Mouse (Mus musculus) testis, adult 2 months (tissue): ENCODE data around the gene Hoxc4.

ENCODE experiments used
- CTCF ChIP-seq: fragments of 200-500 bp; IDR thresholded peaks from 2 replicates; pipeline ENCODE4 v1.5.1; 2012; ENCODE audit warnings: low read depth, mild to moderate bottlenecking, inconsistent platforms, low read length, moderate library complexity; ENCODE audit not compliant: control insufficient read depth, insufficient read depth, insufficient replicate concordance
- POLR2A ChIP-seq: fragments of 200-500 bp; IDR thresholded peaks from 2 replicates; pipeline ENCODE4 v1.6.1; 2012; ENCODE audit warnings: low read depth, mild to moderate bottlenecking, inconsistent platforms, low read length, moderate library complexity; ENCODE audit not compliant: control insufficient read depth

DNA sequence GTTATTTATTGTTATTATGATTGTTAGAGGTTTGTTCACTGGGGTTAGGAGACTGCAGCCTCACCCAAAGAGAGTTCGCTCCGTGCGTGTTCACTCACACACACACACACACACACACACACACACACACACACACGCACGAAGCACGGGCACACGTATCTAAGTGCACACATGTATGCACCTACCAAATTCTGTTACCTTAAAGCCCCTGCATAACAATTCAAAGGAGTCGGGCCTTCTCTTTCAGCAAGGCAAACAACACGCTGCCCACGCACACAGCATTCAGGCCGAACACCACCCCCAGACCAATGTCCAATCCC is 41.2 kb downstream of the Hoxc4 start:
- TF ChIP-seq POLR2A (no peak), CTCF (no peak)
